Mouse (Mus musculus): ENCODE measurements around the gene Rasgrf1. TPM values are rescaled to one million over a fixed set of nuclear protein-coding genes. Genes with fewer than 3 reads are reported as not detected.
A peak's percentile ranks its signal among the peaks of the same experiment; 100 is the strongest.
"Not testable (repeated sequence)": the region's sequence is repeated elsewhere in the genome, so short reads cannot be mapped to it uniquely, and the experiment has no call there.

Rasgrf1 gene
- polyA plus RNA-seq, 1 experiment from 2014 or later, result 0.08 TPM

GRCm38 (mm10) chr9:90054371-90055145 lies 144.8 kb downstream of the Rasgrf1 start:
- H3K4me1 ChIP-seq (ENCODE audit: control insufficient read depth, insufficient read depth, low read length), result 0 out of 2 replicates have a peak, but pooled peaks cover 4% of the 10 kb centered on the region
- peak overlapping the region; percentile 91 for H3K4me2 ChIP-seq (ENCODE audit: low read depth, severe bottlenecking)
- ATAC-seq (ENCODE audit: insufficient number of reproducible peaks, low FRiP score, low TSS enrichment, low read depth) (peak; percentile 84), DNase-seq (ENCODE audit: low spot score) (peak; percentile 76)
- no peaks in the 10 kb centered on the region for H3K36me3 ChIP-seq (ENCODE audit: control insufficient read depth, insufficient read depth, low read length)
- under 1% methylated on average over 36 of the region's 37 CpGs for WGBS
- H3K27me3 ChIP-seq (ENCODE audit: control insufficient read depth, insufficient read depth, low read length), result no peaks in the 10 kb centered on the region
- no peaks in the 10 kb centered on the region for H3K9me3 ChIP-seq (ENCODE audit: control insufficient read depth, low read length)
- peak overlapping the region; percentile 46 for H3K4me3 ChIP-seq (ENCODE audit: low read depth, low read length)
- H3K27ac ChIP-seq (replicated peaks; ENCODE audit: low read depth, low read length), result no peak overlapping the region
- H3K9ac ChIP-seq (ENCODE audit: low read length), result peak overlapping the region; percentile 59

- no peak overlapping the region for H3K4me3 ChIP-seq (ENCODE audit: low read depth, low read length)
- WGBS, result 67% methylated on average over 5 of the region's 5 CpGs
These were observed 145.7 kb downstream of the Rasgrf1 start for GRCm38 (mm10) chr9:90055409-90055808.

GRCm38 (mm10) chr9:90055911-90056310 lies 146.2 kb downstream of the Rasgrf1 start:
- no peak for ATAC-seq (ENCODE audit: insufficient number of reproducible peaks, low FRiP score, low TSS enrichment, low read depth)
- no peak overlapping the region for H3K9ac ChIP-seq (ENCODE audit: low read length)
- 60% methylated on average over 3 of the region's 3 CpGs for WGBS
- H3K4me1 ChIP-seq (ENCODE audit: control insufficient read depth, insufficient read depth, low read length), result 0 out of 2 replicates have a peak, but pooled peaks cover 4% of the 10 kb centered on the region
- H3K4me2 ChIP-seq (ENCODE audit: low read depth, severe bottlenecking), result no peak overlapping the region
- no peak overlapping the region for H3K4me3 ChIP-seq (ENCODE audit: low read depth, low read length)
- H3K36me3 ChIP-seq (ENCODE audit: control insufficient read depth, insufficient read depth, low read length), result no peaks in the 10 kb centered on the region
- no peaks in the 10 kb centered on the region for H3K27me3 ChIP-seq (ENCODE audit: control insufficient read depth, insufficient read depth, low read length)
- H3K9me3 ChIP-seq (ENCODE audit: control insufficient read depth, low read length), result no peaks in the 10 kb centered on the region
- no peak for DNase-seq (ENCODE audit: low spot score)
- H3K27ac ChIP-seq (replicated peaks; ENCODE audit: low read depth, low read length), result no peak overlapping the region

More at GRCm38 (mm10) chr9:90055409-90055808, 145.7 kb downstream of the Rasgrf1 start:
- Histone ChIP-seq H3K27me3 (ENCODE audit: control insufficient read depth, insufficient read depth, low read length) (no peaks in the 10 kb centered on the region), H3K4me1 (ENCODE audit: control insufficient read depth, insufficient read depth, low read length) (0 out of 2 replicates have a peak, but pooled peaks cover 4% of the 10 kb centered on the region), H3K27ac (replicated peaks; ENCODE audit: low read depth, low read length) (no peak overlapping the region), H3K9ac (ENCODE audit: low read length) (no peak overlapping the region), H3K4me2 (ENCODE audit: low read depth, severe bottlenecking) (no peak overlapping the region; the same call in 1 of the 2 replicates), H3K9me3 (ENCODE audit: control insufficient read depth, low read length) (no peaks in the 10 kb centered on the region), H3K36me3 (ENCODE audit: control insufficient read depth, insufficient read depth, low read length) (no peaks in the 10 kb centered on the region)
- ATAC-seq (ENCODE audit: insufficient number of reproducible peaks, low FRiP score, low TSS enrichment, low read depth), result no peak
- DNase-seq (ENCODE audit: low spot score), result no peak

GRCm38 (mm10) chr9:90056716-90057115 lies 147.0 kb downstream of the Rasgrf1 start:
- no peak overlapping the region for H3K9ac ChIP-seq (ENCODE audit: low read length)
- WGBS, result 80% methylated on average over 2 of the region's 2 CpGs
- no peak for DNase-seq (ENCODE audit: low spot score)
- no peaks in the 10 kb centered on the region for H3K27me3 ChIP-seq (ENCODE audit: control insufficient read depth, insufficient read depth, low read length)
- H3K4me2 ChIP-seq (ENCODE audit: low read depth, severe bottlenecking), result no peak overlapping the region
- H3K4me3 ChIP-seq (ENCODE audit: low read depth, low read length), result no peak overlapping the region
- 0 out of 2 replicates have a peak, but pooled peaks cover 4% of the 10 kb centered on the region for H3K4me1 ChIP-seq (ENCODE audit: control insufficient read depth, insufficient read depth, low read length)
- H3K36me3 ChIP-seq (ENCODE audit: control insufficient read depth, insufficient read depth, low read length), result no peaks in the 10 kb centered on the region
- no peaks in the 10 kb centered on the region for H3K9me3 ChIP-seq (ENCODE audit: control insufficient read depth, low read length)
- no peak overlapping the region for H3K27ac ChIP-seq (replicated peaks; ENCODE audit: low read depth, low read length)
- ATAC-seq (ENCODE audit: insufficient number of reproducible peaks, low FRiP score, low TSS enrichment, low read depth), result no peak

GRCm38 (mm10) chr9:90059828-90060573 lies 150.3 kb downstream of the Rasgrf1 start:
- Histone ChIP-seq H3K4me2 (ENCODE audit: low read depth, severe bottlenecking) (no peak overlapping the region), H3K4me3 (ENCODE audit: low read depth, low read length) (no peak overlapping the region), H3K27ac (replicated peaks; ENCODE audit: low read depth, low read length) (no peak overlapping the region), H3K27me3 (ENCODE audit: control insufficient read depth, insufficient read depth, low read length) (no peaks in the 10 kb centered on the region), H3K4me1 (ENCODE audit: control insufficient read depth, insufficient read depth, low read length) (no peaks in the 10 kb centered on the region), H3K9ac (ENCODE audit: low read length) (no peak overlapping the region), H3K9me3 (ENCODE audit: control insufficient read depth, low read length) (no peaks in the 10 kb centered on the region), H3K36me3 (ENCODE audit: control insufficient read depth, insufficient read depth, low read length) (no peaks in the 10 kb centered on the region)
- no peak for DNase-seq (ENCODE audit: low spot score)
- WGBS, result 85% methylated on average over 9 of the region's 9 CpGs
- no peak for ATAC-seq (ENCODE audit: insufficient number of reproducible peaks, low FRiP score, low TSS enrichment, low read depth)

- WGBS, result 93% methylated on average over 2 of the region's 2 CpGs
- Histone ChIP-seq H3K36me3 (ENCODE audit: control insufficient read depth, insufficient read depth, low read length) (no peaks in the 10 kb centered on the region), H3K9me3 (ENCODE audit: control insufficient read depth, low read length) (no peaks in the 10 kb centered on the region), H3K27ac (replicated peaks; ENCODE audit: low read depth, low read length) (no peak overlapping the region), H3K4me2 (ENCODE audit: low read depth, severe bottlenecking) (no peak overlapping the region), H3K4me1 (ENCODE audit: control insufficient read depth, insufficient read depth, low read length) (no peaks in the 10 kb centered on the region), H3K4me3 (ENCODE audit: low read depth, low read length) (no peak overlapping the region), H3K27me3 (ENCODE audit: control insufficient read depth, insufficient read depth, low read length) (no peaks in the 10 kb centered on the region), H3K9ac (ENCODE audit: low read length) (no peak overlapping the region)
- no peak for ATAC-seq (ENCODE audit: insufficient number of reproducible peaks, low FRiP score, low TSS enrichment, low read depth)
- DNase-seq (ENCODE audit: low spot score), result no peak
These were observed 150.8 kb downstream of the Rasgrf1 start for GRCm38 (mm10) chr9:90060574-90060875.

- H3K36me3 ChIP-seq (ENCODE audit: control insufficient read depth, insufficient read depth, low read length); H3K4me3 ChIP-seq (ENCODE audit: low read depth, low read length); H3K27ac ChIP-seq (replicated peaks; ENCODE audit: low read depth, low read length); DNase-seq (ENCODE audit: low spot score); H3K9ac ChIP-seq (ENCODE audit: low read length); H3K4me2 ChIP-seq (ENCODE audit: low read depth, severe bottlenecking); ATAC-seq (ENCODE audit: insufficient number of reproducible peaks, low FRiP score, low TSS enrichment, low read depth); H3K9me3 ChIP-seq (ENCODE audit: control insufficient read depth, low read length); H3K4me1 ChIP-seq (ENCODE audit: control insufficient read depth, insufficient read depth, low read length); H3K27me3 ChIP-seq (ENCODE audit: control insufficient read depth, insufficient read depth, low read length): not testable (repeated sequence)
- 89% methylated on average over 5 of the region's 5 CpGs for WGBS
These were observed 151.2 kb downstream of the Rasgrf1 start for GRCm38 (mm10) chr9:90060932-90061331.

- Histone ChIP-seq H3K4me1 (ENCODE audit: control insufficient read depth, insufficient read depth, low read length) (no peaks in the 10 kb centered on the region), H3K36me3 (ENCODE audit: control insufficient read depth, insufficient read depth, low read length) (no peaks in the 10 kb centered on the region), H3K9me3 (ENCODE audit: control insufficient read depth, low read length) (no peaks in the 10 kb centered on the region), H3K27ac (replicated peaks; ENCODE audit: low read depth, low read length) (no peak overlapping the region), H3K27me3 (ENCODE audit: control insufficient read depth, insufficient read depth, low read length) (no peaks in the 10 kb centered on the region), H3K4me3 (ENCODE audit: low read depth, low read length) (no peak overlapping the region), H3K9ac (ENCODE audit: low read length) (no peak overlapping the region), H3K4me2 (ENCODE audit: low read depth, severe bottlenecking) (no peak overlapping the region)
- WGBS, result 75% methylated on average over 2 of the region's 2 CpGs
- ATAC-seq (ENCODE audit: insufficient number of reproducible peaks, low FRiP score, low TSS enrichment, low read depth) (no peak), DNase-seq (ENCODE audit: low spot score) (no peak)
These were observed 157.6 kb downstream of the Rasgrf1 start for GRCm38 (mm10) chr9:90067341-90067740.
